Mouse (Mus musculus) heart, postnatal 0 days (tissue): ENCODE results near the gene Gtf2ird1.

ENCODE experiments used
- CTCF ChIP-seq: IDR thresholded peaks from 2 replicates; pipeline ENCODE4 v1.5.1; 2016; ENCODE audit warnings: antibody characterized with exemption, control low read depth, low read depth
- EP300 ChIP-seq: IDR thresholded peaks from 2 replicates; pipeline ENCODE4 v1.6.1; 2016; ENCODE audit warnings: antibody characterized with exemption, low read depth

DNA sequence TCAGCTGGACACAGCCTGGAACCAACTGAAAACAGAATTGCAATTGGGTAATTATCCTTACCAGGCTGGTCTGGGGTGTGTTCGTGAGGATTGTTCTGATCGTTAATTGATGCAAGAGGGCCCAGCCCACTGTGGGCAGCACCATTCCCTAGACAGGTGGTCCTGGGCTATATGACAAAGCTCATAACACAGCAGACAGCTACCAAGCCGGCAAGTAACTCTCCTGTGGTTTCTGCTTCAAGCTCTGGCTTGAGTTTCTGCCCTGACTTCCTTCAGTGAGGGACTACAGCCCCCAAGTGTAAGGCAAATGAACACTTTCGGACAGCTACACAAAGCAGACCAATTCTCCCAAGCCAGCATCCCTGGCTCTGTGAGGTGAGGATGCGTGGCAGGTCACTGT lies 40.5 kb upstream of the Gtf2ird1 start:
- TF ChIP-seq CTCF (no peak), EP300 (no peak)
